18 mouse cellular contexts compared by ENCODE assay signal in the genomic region with DNA sequence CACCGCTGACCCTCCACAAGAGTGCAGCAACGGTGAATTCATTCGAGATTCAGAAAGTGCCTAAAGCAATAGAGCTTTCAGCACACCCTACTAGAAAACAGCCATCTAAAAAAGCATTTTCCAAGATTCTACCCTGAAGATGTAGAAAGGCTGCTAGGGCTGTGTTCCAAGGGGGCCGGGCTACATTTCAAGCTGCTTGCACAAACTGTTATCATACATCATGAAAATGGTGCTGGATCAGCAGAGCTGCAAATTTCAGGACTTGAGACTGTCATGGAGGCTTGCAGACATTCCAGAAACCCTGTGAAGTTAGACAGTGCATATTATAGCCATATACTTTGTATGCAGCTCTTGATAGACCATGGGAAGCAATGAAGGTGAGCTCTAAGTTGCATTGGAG.
A peak's percentile ranks its signal among the peaks of the same experiment; 100 is the strongest.
DNase-seq lines count a peak whose midpoint lies in the region; ATAC-seq and TF ChIP-seq lines count a peak whose summit lies in the region.
"Had no signal": no experiment of that assay in that cellular context is flagged by ENCODE, and none has a peak within 500 bp of the region (broad histone marks: within the 10 kb centered on the region; RNA-seq: fewer than 3 reads in every experiment).

No protein-coding gene starts in this region.

- no peaks in the 10 kb centered on the region for H3K4me1 ChIP-seq in kidney, embryonic 14.5 days (ENCODE audit: control insufficient read depth, insufficient read depth, low read length)
- H3K4me1 ChIP-seq in lung, embryonic 15.5 days, result peaks cover 11% of the 10 kb centered on the region; the same call in 1 of the 2 replicates
- H3K4me1 ChIP-seq: embryonic facial prominence, embryonic 13.5 days; kidney, embryonic 15.5 days; limb, embryonic 13.5 days; liver, embryonic 13.5 days; midbrain, embryonic 12.5 days had no signal

- no peak overlapping the region for H3K9ac ChIP-seq in kidney, embryonic 14.5 days (ENCODE audit: low read depth, low read length)
- H3K9ac ChIP-seq in lung, embryonic 15.5 days, result no peak overlapping the region
- H3K9ac ChIP-seq: embryonic facial prominence, embryonic 13.5 days; hindbrain, embryonic 14.5 days; kidney, embryonic 15.5 days; limb, embryonic 13.5 days; liver, embryonic 13.5 days; midbrain, embryonic 12.5 days had no signal

- H3K9me3 ChIP-seq in kidney, embryonic 14.5 days (ENCODE audit: control insufficient read depth, low read length), result no peaks in the 10 kb centered on the region
- H3K9me3 ChIP-seq in lung, embryonic 15.5 days, result no peaks in the 10 kb centered on the region
- H3K9me3 ChIP-seq: embryonic facial prominence, embryonic 13.5 days; kidney, embryonic 15.5 days; limb, embryonic 13.5 days; liver, embryonic 13.5 days; midbrain, embryonic 12.5 days had no signal

- H3K27me3 ChIP-seq in kidney, embryonic 14.5 days (ENCODE audit: control insufficient read depth, insufficient read depth, low read length), result no peaks in the 10 kb centered on the region
- H3K27me3 ChIP-seq in lung, embryonic 15.5 days, result no peaks in the 10 kb centered on the region
- H3K27me3 ChIP-seq: embryonic facial prominence, embryonic 13.5 days; kidney, embryonic 15.5 days; limb, embryonic 13.5 days; liver, embryonic 13.5 days; midbrain, embryonic 12.5 days had no signal

- H3K4me2 ChIP-seq in kidney, embryonic 14.5 days (replicated peaks; ENCODE audit: low read depth, low read length), result no peak overlapping the region
- H3K4me2 ChIP-seq in lung, embryonic 15.5 days, result no peak overlapping the region
- H3K4me2 ChIP-seq: embryonic facial prominence, embryonic 13.5 days; hindbrain, embryonic 14.5 days; kidney, embryonic 15.5 days; limb, embryonic 13.5 days; liver, embryonic 13.5 days; midbrain, embryonic 12.5 days had no signal

- intact Hi-C loops in gastrocnemius, adult 2 months (cut with DNase I), result no loop called here

- peak; percentile 17 for DNase-seq in gastrocnemius, adult 2 months
- no peak for DNase-seq in gastrocnemius, adult 18-20 months (ENCODE audit: low spot score)
- DNase-seq in kidney, postnatal 10 days, result peak; percentile 20
- DNase-seq in lung, postnatal 14 days, result peak; percentile 32
- DNase-seq: adrenal gland, adult 8-10 months; cerebellum, postnatal 10 days; liver, embryonic 13.5 days; retina, postnatal 1 day; thymus, postnatal 36 days had no signal

- ATAC-seq in kidney, embryonic 14.5 days (ENCODE audit: low FRiP score, low TSS enrichment), result no peak
- ATAC-seq in lung, embryonic 15.5 days (ENCODE audit: borderline replicate concordance, extremely low read depth, low FRiP score, low TSS enrichment), result no peak
- ATAC-seq in megakaryocyte, adult 5-6 weeks (ENCODE audit: poor library complexity, severe bottlenecking), result no peak
- ATAC-seq: forebrain, embryonic 16.5 days had no signal

- no peak overlapping the region for H3K4me3 ChIP-seq in gastrocnemius, adult 2 months
- no peak overlapping the region for H3K4me3 ChIP-seq in kidney, embryonic 14.5 days (ENCODE audit: low read length)
- no peak overlapping the region for H3K4me3 ChIP-seq in lung, embryonic 15.5 days
- H3K4me3 ChIP-seq: embryonic facial prominence, embryonic 13.5 days; kidney, embryonic 15.5 days; limb, embryonic 13.5 days; liver, embryonic 13.5 days; midbrain, embryonic 12.5 days had no signal

- H3K36me3 ChIP-seq in kidney, embryonic 14.5 days (ENCODE audit: control insufficient read depth, insufficient read depth, low read length), result no peaks in the 10 kb centered on the region
- no peaks in the 10 kb centered on the region for H3K36me3 ChIP-seq in lung, embryonic 15.5 days
- H3K36me3 ChIP-seq: embryonic facial prominence, embryonic 13.5 days; kidney, embryonic 15.5 days; limb, embryonic 13.5 days; liver, embryonic 13.5 days; midbrain, embryonic 12.5 days had no signal

- TF ChIP-seq CTCF in gastrocnemius, adult 2 months (IDR thresholded peaks at IDR 0.05), result no peak

- no peak overlapping the region for H3K27ac ChIP-seq in gastrocnemius, adult 2 months
- H3K27ac ChIP-seq in kidney, embryonic 14.5 days (ENCODE audit: low read depth, low read length), result no peak overlapping the region
- peak overlapping the region; percentile 9; the same call in 1 of the 2 replicates for H3K27ac ChIP-seq in lung, embryonic 15.5 days
- H3K27ac ChIP-seq: embryonic facial prominence, embryonic 13.5 days; hindbrain, embryonic 14.5 days; kidney, embryonic 15.5 days; limb, embryonic 13.5 days; liver, embryonic 13.5 days; midbrain, embryonic 12.5 days had no signal

- 93% methylated on average over 4 of the region's 4 CpGs for WGBS in kidney, embryonic 14.5 days
- WGBS in lung, embryonic 15.5 days, result 48% methylated on average over 4 of the region's 4 CpGs
